Mouse (Mus musculus) kidney, adult 18-20 months (tissue): ENCODE results near the gene Rtkn.

Experiments used
- DNase-seq: peaks from one replicate; pipeline ENCODE4 v3.0.0; 2021

Gene Rtkn

GRCm38 (mm10) chr6:83134951-83135513, at the start of gene Rtkn:
Gene Rtkn, plus strand, starts transcription at chr6:83135463.
- peak; percentile 57 for DNase-seq

- DNase-seq: peak; percentile 13
Measured at GRCm38 (mm10) chr6:83086121-83087035, 48.9 kb upstream of the Rtkn start, which contains the start of gene Lbx2. Gene Lbx2, plus strand, starts transcription at chr6:83086367.

GRCm38 (mm10) chr6:83087205-83087925, 47.9 kb upstream of the Rtkn start:
- DNase-seq: peak; percentile 52

GRCm38 (mm10) chr6:83087926-83088260, 47.4 kb upstream of the Rtkn start:
- DNase-seq: no peak

GRCm38 (mm10) chr6:83092416-83093127, 42.7 kb upstream of the Rtkn start:
- DNase-seq: peak; percentile 23

- DNase-seq: no peak
Measured at GRCm38 (mm10) chr6:83095968-83096367, 39.3 kb upstream of the Rtkn start.

- no peak for DNase-seq
Measured at GRCm38 (mm10) chr6:83098411-83098810, 36.9 kb upstream of the Rtkn start.

GRCm38 (mm10) chr6:83101316-83101687, 34.0 kb upstream of the Rtkn start, which contains the start of the genes Ccdc142 and Gm42688:
Gene Ccdc142, plus strand, starts transcription at chr6:83101601.
Gene Gm42688, plus strand, starts transcription at chr6:83101617.
- DNase-seq: peak; percentile 93

GRCm38 (mm10) chr6:83101688-83102556, 33.3 kb upstream of the Rtkn start:
- DNase-seq: peak; percentile 77

- no peak for DNase-seq
Measured at GRCm38 (mm10) chr6:83103130-83103650, 32.1 kb upstream of the Rtkn start.

GRCm38 (mm10) chr6:83104158-83104557, 31.1 kb upstream of the Rtkn start:
- DNase-seq: no peak

GRCm38 (mm10) chr6:83107566-83108400, 27.5 kb upstream of the Rtkn start:
- DNase-seq: peak; percentile 81

GRCm38 (mm10) chr6:83108762-83109668, 26.2 kb upstream of the Rtkn start, which contains the start of gene Mrpl53:
Gene Mrpl53, plus strand, starts transcription at chr6:83109040.
- DNase-seq: peak; percentile 88

- no peak for DNase-seq
Measured at GRCm38 (mm10) chr6:83111510-83112136, 23.6 kb upstream of the Rtkn start.

- peak; percentile 95 for DNase-seq
Measured at GRCm38 (mm10) chr6:83115011-83115671, 20.1 kb upstream of the Rtkn start, which contains the start of gene Mogs. Gene Mogs, plus strand, starts transcription at chr6:83115496.

GRCm38 (mm10) chr6:83115682-83116372, 19.4 kb upstream of the Rtkn start:
- DNase-seq: no peak

- DNase-seq: no peak
Measured at GRCm38 (mm10) chr6:83116373-83117164, 18.7 kb upstream of the Rtkn start.
